Mouse (Mus musculus) embryonic facial prominence, embryonic 13.5 days (tissue): ENCODE data around the gene Mttp. TPM values are rescaled to one million over a fixed set of nuclear protein-coding genes. Genes with fewer than 3 reads are reported as not detected.
A peak's percentile ranks its signal among the peaks of the same experiment; 100 is the strongest.

Experiments
- ATAC-seq: fragments of 200-750 bp; cut with Nextera tagmentation; 2 replicates; pipeline ENCODE4 v1.8.0; 2017; ENCODE audit warnings: low read depth; ENCODE audit not compliant: insufficient number of reproducible peaks, insufficient read depth, low FRiP score, low TSS enrichment
- H3K27ac ChIP-seq: fragments of 300-500 bp; sonication (generic); 2 replicates; pipeline ENCODE4 v1.5.1; 2015; ENCODE audit warnings: moderate library complexity, mild to moderate bottlenecking, inconsistent platforms
- H3K27me3 ChIP-seq: fragments of 300-500 bp; sonication (generic); 2 replicates; pipeline ENCODE4 v1.6.1; 2015; ENCODE audit warnings: mild to moderate bottlenecking, inconsistent platforms
- H3K36me3 ChIP-seq: fragments of 300-500 bp; sonication (generic); 2 replicates; pipeline ENCODE4 v1.6.1; 2015; ENCODE audit warnings: mild to moderate bottlenecking, inconsistent platforms
- H3K4me1 ChIP-seq: fragments of 300-500 bp; sonication (generic); 2 replicates; pipeline ENCODE4 v1.6.1; 2015; ENCODE audit warnings: inconsistent platforms
- H3K4me2 ChIP-seq: fragments of 300-500 bp; sonication (generic); 2 replicates; pipeline ENCODE4 v1.6.1; 2015; ENCODE audit warnings: moderate library complexity, mild to moderate bottlenecking, inconsistent platforms
- H3K4me3 ChIP-seq: fragments of 300-500 bp; sonication (generic); 2 replicates; pipeline ENCODE4 v1.5.1; 2015; ENCODE audit warnings: mild to moderate bottlenecking, inconsistent platforms
- H3K9ac ChIP-seq: fragments of 300-500 bp; sonication (generic); 2 replicates; pipeline ENCODE4 v1.6.1; 2015; ENCODE audit warnings: mild to moderate bottlenecking, inconsistent platforms
- H3K9me3 ChIP-seq: fragments of 300-500 bp; sonication (generic); 2 replicates; pipeline ENCODE4 v1.6.1; 2016; ENCODE audit warnings: inconsistent platforms
- WGBS: fragments of 180-500 bp; shearing (Covaris S2); methylation state at CpG from one replicate; pipeline ENCODE4 v1.1.7; 2015; ENCODE audit warnings: mixed read lengths; 5-methylcytosine and 5-hydroxymethylcytosine counted together
- polyA plus RNA-seq: library from polyadenylated mRNA; unstranded; fragments of >200 nt; fragmentation: Nextera tagmentation; extraction: Ambion mirVana; gene quantifications from 2 replicates; pipeline ENCODE4 v1.2.1, GENCODE M21; 2015

Gene Mttp
- polyA plus RNA-seq, 1 experiment from 2014 or later, result 8.7 TPM

DNA sequence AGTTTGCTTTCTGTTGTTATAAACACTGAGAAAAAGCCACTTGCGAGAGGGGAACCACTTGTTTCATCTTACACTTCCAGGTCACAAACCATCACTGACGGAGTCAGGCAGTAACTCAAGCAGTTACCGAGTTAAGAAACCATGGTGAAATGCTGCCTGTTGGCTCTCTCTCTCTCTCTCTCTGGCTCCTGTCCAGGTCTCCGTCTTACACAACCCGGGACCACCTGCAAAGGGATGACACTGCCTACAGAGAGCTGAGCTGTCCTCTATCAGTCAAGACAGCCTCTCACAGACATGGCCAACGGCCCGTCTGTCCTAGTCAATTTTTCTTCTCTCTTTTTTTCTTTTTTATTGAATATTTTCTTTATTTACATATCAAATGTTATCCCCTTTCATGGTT is 101.5 kb downstream of the Mttp start:
- WGBS, result 70% methylated on average over 7 of the region's 7 CpGs
- no peaks in the 10 kb centered on the region for H3K9me3 ChIP-seq
- 0 out of 2 replicates have a peak, but pooled peaks cover 2% of the 10 kb centered on the region for H3K4me1 ChIP-seq
- H3K4me3 ChIP-seq, result no peak overlapping the region
- no peaks in the 10 kb centered on the region for H3K36me3 ChIP-seq
- H3K27ac ChIP-seq, result no peak overlapping the region
- no peak overlapping the region for H3K9ac ChIP-seq
- ATAC-seq, result 0 out of 2 replicates have a peak, but pooled peaks have one; percentile 43
- no peaks in the 10 kb centered on the region for H3K27me3 ChIP-seq
- no peak overlapping the region for H3K4me2 ChIP-seq

DNA sequence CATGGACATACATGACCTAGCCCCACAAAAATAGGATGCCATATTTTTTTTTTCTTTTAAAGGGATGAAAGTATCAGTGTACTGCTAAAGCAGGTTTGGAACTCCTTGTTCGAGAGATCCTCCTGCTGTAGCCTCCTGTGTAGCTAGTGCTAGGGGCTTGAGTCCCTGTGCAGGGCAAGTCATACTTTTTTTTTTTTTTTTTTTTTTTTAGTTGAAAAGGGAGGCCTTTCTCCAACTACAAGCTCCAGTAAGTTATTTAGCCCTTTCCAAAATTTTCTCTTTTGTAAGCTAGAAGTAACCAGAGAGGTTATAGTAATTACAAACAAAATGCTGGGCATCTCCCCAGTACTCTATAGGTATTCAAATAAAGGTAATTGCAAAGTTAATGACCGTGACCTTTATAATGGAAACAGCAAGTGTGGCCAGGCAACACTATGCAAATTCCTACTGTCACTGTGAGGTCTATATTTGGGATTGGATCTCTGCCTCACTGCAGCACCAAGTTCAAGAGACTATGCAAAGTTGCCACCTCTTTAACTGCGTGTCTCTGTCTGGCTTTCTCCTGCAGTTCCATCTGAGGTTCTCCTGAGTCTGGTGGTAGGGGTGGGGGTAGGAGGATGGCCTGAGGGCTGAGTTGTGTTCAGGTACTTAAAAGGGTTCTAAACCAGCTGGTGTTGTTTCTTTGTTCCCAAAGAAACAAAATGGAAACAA is 103.0 kb downstream of the Mttp start:
- 63% methylated on average over 3 of the region's 3 CpGs for WGBS
- Histone ChIP-seq H3K4me3 (no peak overlapping the region), H3K36me3 (no peaks in the 10 kb centered on the region), H3K9ac (no peak overlapping the region), H3K9me3 (no peaks in the 10 kb centered on the region), H3K27me3 (no peaks in the 10 kb centered on the region), H3K4me2 (no peak overlapping the region), H3K27ac (no peak overlapping the region), H3K4me1 (no peaks in the 10 kb centered on the region)
- no peak for ATAC-seq

DNA sequence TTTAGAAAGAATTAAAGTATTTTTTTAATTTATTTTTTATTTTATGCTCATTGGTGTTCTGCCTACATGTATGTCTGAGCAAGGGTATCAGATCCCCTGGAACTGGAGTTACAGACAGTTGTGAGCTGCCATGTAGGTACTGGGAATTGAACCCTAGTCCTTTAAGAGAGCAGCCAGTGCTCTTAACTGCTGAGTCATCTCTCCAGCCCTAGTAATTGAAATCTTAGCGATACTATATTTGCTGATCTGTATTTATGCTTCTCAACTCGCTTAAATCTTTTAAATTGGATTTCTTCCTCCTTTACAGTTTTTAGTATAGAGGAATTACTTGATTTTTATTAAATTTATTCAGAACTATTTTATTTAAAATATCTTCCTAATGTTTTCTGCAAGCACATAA is 103.8 kb downstream of the Mttp start:
- Histone ChIP-seq H3K4me2 (no peak overlapping the region), H3K36me3 (no peaks in the 10 kb centered on the region), H3K9ac (no peak overlapping the region), H3K4me1 (no peaks in the 10 kb centered on the region), H3K27ac (no peak overlapping the region), H3K27me3 (no peaks in the 10 kb centered on the region), H3K9me3 (no peaks in the 10 kb centered on the region), H3K4me3 (no peak overlapping the region)
- 73% methylated on average over 2 of the region's 2 CpGs for WGBS
- no peak for ATAC-seq

Other genes starting within 250 kb of the Mttp start
- gene Lamtor3, start 226.5 kb downstream of the Mttp start, polyA plus RNA-seq, result 112 and 120 TPM in 2 replicates
- 5.9 and 6.8 TPM in 2 replicates for gene Dapp1, start 163.4 kb downstream of the Mttp start, polyA plus RNA-seq
- gene 1110002E22Rik, start 79.9 kb downstream of the Mttp start, polyA plus RNA-seq, result 0.40 and 0.41 TPM in 2 replicates
- gene Gm5105, start 77.6 kb downstream of the Mttp start, polyA plus RNA-seq, result 0.40 TPM in 1 of 2 replicates, not detected in the other
- gene Trmt10a, start 1.5 kb downstream of the Mttp start, polyA plus RNA-seq, result 12.4 and 14.0 TPM in 2 replicates
- 0.74 and 0.81 TPM in 2 replicates for gene 4930579F01Rik, start 48.9 kb upstream of the Mttp start, polyA plus RNA-seq
- 3.1 and 3.6 TPM in 2 replicates for gene Adh7, start 72.8 kb upstream of the Mttp start, polyA plus RNA-seq
- gene Adh1, start 116.0 kb upstream of the Mttp start, polyA plus RNA-seq, result 7.1 and 14.3 TPM in 2 replicates
- gene Adh6a, start 168.3 kb upstream of the Mttp start, polyA plus RNA-seq, result 0.19 TPM in 1 of 2 replicates, not detected in the other
- gene Adh6b, start 196.8 kb upstream of the Mttp start, polyA plus RNA-seq, result 0.37 and 0.70 TPM in 2 replicates